Comparison of ENCODE assay signal across 13 mouse cellular contexts in the genomic region with DNA sequence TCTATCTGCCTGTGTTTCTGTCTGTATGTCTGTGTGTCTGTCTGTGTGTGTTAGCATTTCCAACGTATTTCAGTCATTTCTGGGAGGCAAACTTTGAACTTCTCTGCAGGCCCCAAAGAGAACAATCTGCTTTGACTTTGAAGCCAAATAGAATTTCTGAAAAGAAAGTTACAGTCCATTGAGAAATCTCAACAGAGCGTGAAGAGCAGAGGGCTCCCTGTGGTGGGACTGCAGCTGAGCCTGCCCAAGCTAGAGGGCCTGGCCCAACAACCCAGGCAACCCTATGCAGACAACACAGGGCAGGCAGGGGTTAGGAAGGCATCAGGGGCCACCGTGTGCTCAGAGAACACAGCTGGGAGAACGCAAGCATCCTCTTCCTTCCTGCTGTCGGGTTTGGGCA.
DNase-seq lines count a peak whose midpoint lies in the region; ATAC-seq and TF ChIP-seq lines count a peak whose summit lies in the region.
"Had no signal": no experiment of that assay in that cellular context is flagged by ENCODE, and none has a peak within 500 bp of the region (broad histone marks: within the 10 kb centered on the region; RNA-seq: fewer than 3 reads in every experiment).

No protein-coding gene starts in this region.

- intact Hi-C loops in left cerebral cortex, adult 2 months (cut with DNase I): loop anchor here (5.0 kb wide), 1 partner anchor 100 kb away; no protein-coding TSS in a partner anchor

- H3K4me1 ChIP-seq in hindbrain, embryonic 10.5 days (replicated peaks): peaks cover 44% of the 10 kb centered on the region
- peaks cover 22% of the 10 kb centered on the region for H3K4me1 ChIP-seq in hindbrain, embryonic 13.5 days (replicated peaks)
- H3K4me1 ChIP-seq in kidney, adult 2 months (ENCODE audit: control insufficient read depth, insufficient read depth, low read length): peaks cover 13% of the 10 kb centered on the region
- H3K4me1 ChIP-seq: heart, embryonic 15.5 days had no signal

- no peak for TF ChIP-seq CTCF in kidney, adult 2 months (conservative IDR thresholded peaks at IDR 0.05; ENCODE audit: insufficient read depth, insufficient read length, low read depth, low read length)
- no peak for TF ChIP-seq CTCF in left cerebral cortex, adult 2 months (IDR thresholded peaks at IDR 0.05)

- no peak for TF ChIP-seq POLR2A in kidney, adult 2 months (IDR thresholded peaks at IDR 0.05; ENCODE audit: low read depth, low read length)

- no peak overlapping the region for H3K9ac ChIP-seq in hindbrain, embryonic 13.5 days
- H3K9ac ChIP-seq: heart, embryonic 15.5 days; liver, embryonic 14.5 days had no signal

- no peak overlapping the region for H3K4me3 ChIP-seq in hindbrain, embryonic 10.5 days
- H3K4me3 ChIP-seq in hindbrain, embryonic 13.5 days: no peak overlapping the region
- no peak overlapping the region for H3K4me3 ChIP-seq in kidney, adult 2 months (ENCODE audit: insufficient read depth, low read depth, low read length)
- H3K4me3 ChIP-seq in left cerebral cortex, adult 2 months: no peak overlapping the region
- H3K4me3 ChIP-seq: heart, embryonic 15.5 days had no signal

- WGBS in hindbrain, embryonic 10.5 days: 26% methylated on average over 5 of the region's 5 CpGs
- WGBS in hindbrain, embryonic 13.5 days: 22% methylated on average over 5 of the region's 5 CpGs
- WGBS in kidney, adult 2 months: 37% methylated on average over 5 of the region's 5 CpGs

- 0 out of 2 replicates have a peak, but pooled peaks cover 6% of the 10 kb centered on the region for H3K27me3 ChIP-seq in hindbrain, embryonic 10.5 days (ENCODE audit: insufficient read depth, poor library complexity, severe bottlenecking)
- H3K27me3 ChIP-seq in hindbrain, embryonic 13.5 days: 0 out of 2 replicates have a peak, but pooled peaks cover 3% of the 10 kb centered on the region
- no peaks in the 10 kb centered on the region for H3K27me3 ChIP-seq in kidney, adult 2 months (replicated peaks; ENCODE audit: control insufficient read depth, insufficient read depth, low read length)
- H3K27me3 ChIP-seq: heart, embryonic 15.5 days had no signal

- H3K36me3 ChIP-seq in hindbrain, embryonic 10.5 days: no peaks in the 10 kb centered on the region
- no peaks in the 10 kb centered on the region for H3K36me3 ChIP-seq in hindbrain, embryonic 13.5 days
- no peaks in the 10 kb centered on the region for H3K36me3 ChIP-seq in kidney, adult 2 months (ENCODE audit: control insufficient read depth, insufficient read depth, low read length)
- H3K36me3 ChIP-seq: heart, embryonic 15.5 days had no signal

- peak overlapping the region; percentile 66 for H3K27ac ChIP-seq in hindbrain, embryonic 10.5 days
- no peak overlapping the region for H3K27ac ChIP-seq in hindbrain, embryonic 13.5 days
- H3K27ac ChIP-seq in kidney, adult 2 months (ENCODE audit: insufficient read depth, low read depth, low read length): peak overlapping the region; percentile 7; the same call in 1 of the 2 replicates
- no peak overlapping the region for H3K27ac ChIP-seq in left cerebral cortex, adult 2 months
- H3K27ac ChIP-seq: heart, embryonic 15.5 days; liver, embryonic 14.5 days; macrophage had no signal

- H3K4me2 ChIP-seq in hindbrain, embryonic 13.5 days: no peak overlapping the region
- H3K4me2 ChIP-seq: heart, embryonic 15.5 days had no signal

- ATAC-seq in hindbrain, embryonic 13.5 days (ENCODE audit: low FRiP score): no peak

- H3K9me3 ChIP-seq in hindbrain, embryonic 10.5 days: no peaks in the 10 kb centered on the region
- no peaks in the 10 kb centered on the region for H3K9me3 ChIP-seq in hindbrain, embryonic 13.5 days
- H3K9me3 ChIP-seq: heart, embryonic 15.5 days had no signal

- peak; percentile 31 for DNase-seq in hindbrain, embryonic 10.5 days (ENCODE audit: low spot score)
- DNase-seq in embryo, embryonic 11 days: peak; percentile 43
- DNase-seq in kidney, adult 2 months: peak; percentile 79
- DNase-seq in kidney, postnatal 36 days: peak; percentile 58 to 65
- no peak for DNase-seq in layer of hippocampus, adult 9-10 months (ENCODE audit: low spot score)
- DNase-seq in testis, postnatal 10 days (ENCODE audit: low spot score): no peak
- DNase-seq in left cerebral cortex, adult 2 months (ENCODE audit: extremely low spot score in 1 of 2, low spot score in 2 of 2): no peak
- DNase-seq: adrenal gland, postnatal 25 days; right cerebral cortex, postnatal 25 days had no signal

Comparison
In these comparisons a context has a peak if more than half of its experiments do, and no peak if none do; other contexts are left out.
1. H3K27ac ChIP-seq: peak in hindbrain, embryonic 10.5 days (single experiment) and kidney, adult 2 months (single experiment); none in hindbrain, embryonic 13.5 days (single experiment) and left cerebral cortex, adult 2 months (single experiment).
2. DNase-seq: peak in hindbrain, embryonic 10.5 days (single experiment), embryo, embryonic 11 days (single experiment), kidney, adult 2 months (single experiment) and kidney, postnatal 36 days (2 of 2); none in layer of hippocampus, adult 9-10 months (single experiment), testis, postnatal 10 days (single experiment) and left cerebral cortex, adult 2 months (0 of 2).